Mouse (Mus musculus) forebrain, embryonic 16.5 days (tissue): Measurements from ENCODE around the gene Abat. TPM values are rescaled to one million over a fixed set of nuclear protein-coding genes. Genes with fewer than 3 reads are reported as not detected.

ENCODE experiments used
- ATAC-seq: fragments of 200-750 bp; cut with Nextera tagmentation; 2 replicates; pipeline ENCODE4 v1.8.0; 2017; ENCODE audit warnings: mild to moderate bottlenecking, moderate library complexity
- H3K27ac ChIP-seq: fragments of 300-500 bp; sonication (generic); 2 replicates; pipeline ENCODE4 v1.5.1; 2014; ENCODE audit warnings: low read length, control low read depth
- H3K27me3 ChIP-seq: fragments of 300-500 bp; sonication (generic); replicated peaks from 2 replicates; pipeline ENCODE4 v1.6.1; 2014; ENCODE audit warnings: low read length; ENCODE audit not compliant: control insufficient read depth, insufficient read depth
- H3K36me3 ChIP-seq: fragments of 300-500 bp; sonication (generic); 2 replicates; pipeline ENCODE4 v1.6.1; 2014; ENCODE audit not compliant: control insufficient read depth, insufficient read depth
- H3K4me1 ChIP-seq: fragments of 300-500 bp; sonication (generic); replicated peaks from 2 replicates; pipeline ENCODE4 v1.6.1; 2014; ENCODE audit warnings: low read length; ENCODE audit not compliant: control insufficient read depth, insufficient read depth
- H3K4me2 ChIP-seq: fragments of 300-500 bp; sonication (generic); 2 replicates; pipeline ENCODE4 v1.6.1; 2014; ENCODE audit warnings: mild to moderate bottlenecking, low read length, control low read depth
- H3K4me3 ChIP-seq: fragments of 300-500 bp; sonication (generic); replicated peaks from 2 replicates; pipeline ENCODE4 v1.5.1; 2014; ENCODE audit warnings: mild to moderate bottlenecking, low read length, control low read depth
- H3K9ac ChIP-seq: fragments of 300-500 bp; sonication (generic); replicated peaks from 2 replicates; pipeline ENCODE4 v1.6.1; 2014; ENCODE audit warnings: low read depth, low read length, control low read depth
- H3K9me3 ChIP-seq: fragments of 300-500 bp; sonication (generic); 2 replicates; pipeline ENCODE4 v1.6.1; 2016; ENCODE audit warnings: low read length; ENCODE audit not compliant: control insufficient read depth
- WGBS: fragments of 180-500 bp; shearing (Covaris S2); extraction: QIAGEN DNeasy Blood & Tissue Kit; methylation state at CpG from one replicate; pipeline ENCODE4 v1.1.7; 2014; 5-methylcytosine and 5-hydroxymethylcytosine counted together
- polyA plus RNA-seq: library from polyadenylated mRNA; unstranded; fragments of >200 nt; fragmentation: Nextera tagmentation; extraction: Ambion mirVana; gene quantifications from 2 replicates; pipeline ENCODE4 v1.2.1, GENCODE M21; 2015

Gene Abat
- polyA plus RNA-seq, 1 experiment from 2014 or later, result 58.0 TPM

- Histone ChIP-seq H3K27me3 (no peaks in the 10 kb centered on the region), H3K9me3 (no peaks in the 10 kb centered on the region), H3K9ac (no peak overlapping the region), H3K4me1 (no peaks in the 10 kb centered on the region), H3K4me2 (no peak overlapping the region), H3K36me3 (no peaks in the 10 kb centered on the region), H3K4me3 (no peak overlapping the region), H3K27ac (no peak overlapping the region)
- 58% methylated on average over 2 of the region's 2 CpGs for WGBS
- ATAC-seq, result no peak
Measured at GRCm38 (mm10) chr16:8504271-8504670, 9.0 kb upstream of the Abat start.

- no peak for ATAC-seq
- Histone ChIP-seq H3K4me2 (no peak overlapping the region), H3K36me3 (no peaks in the 10 kb centered on the region), H3K27me3 (no peaks in the 10 kb centered on the region; the same call in 1 of the 2 replicates), H3K9ac (no peak overlapping the region), H3K4me1 (peaks cover 17% of the 10 kb centered on the region), H3K27ac (no peak overlapping the region), H3K9me3 (no peaks in the 10 kb centered on the region), H3K4me3 (no peak overlapping the region)
- 61% methylated on average over 5 of the region's 5 CpGs for WGBS
Measured at GRCm38 (mm10) chr16:8509894-8510293, 3.3 kb upstream of the Abat start.

GRCm38 (mm10) chr16:8512830-8513229, 399 bp upstream of the Abat start:
- WGBS, result 1% methylated on average over 5 of the region's 5 CpGs
- Histone ChIP-seq H3K4me1 (peaks cover 21% of the 10 kb centered on the region), H3K9me3 (no peaks in the 10 kb centered on the region), H3K4me3 (peak overlapping the region; percentile 70), H3K27me3 (peaks cover 3% of the 10 kb centered on the region; the same call in 1 of the 2 replicates), H3K27ac (no peak overlapping the region), H3K4me2 (peak overlapping the region; percentile 71), H3K9ac (peak overlapping the region; percentile 50), H3K36me3 (no peaks in the 10 kb centered on the region)
- ATAC-seq, result no peak

GRCm38 (mm10) chr16:8514180-8514579, 951 bp downstream of the Abat start:
- Histone ChIP-seq H3K27me3 (peaks cover 6% of the 10 kb centered on the region; the same call in 1 of the 2 replicates), H3K4me3 (peak overlapping the region; percentile 70), H3K36me3 (no peaks in the 10 kb centered on the region), H3K27ac (no peak overlapping the region), H3K9me3 (no peaks in the 10 kb centered on the region), H3K9ac (no peak overlapping the region; the same call in 1 of the 2 replicates), H3K4me1 (peaks cover 21% of the 10 kb centered on the region), H3K4me2 (peak overlapping the region; percentile 71)
- 4% methylated on average over 4 of the region's 4 CpGs for WGBS
- ATAC-seq, result no peak

GRCm38 (mm10) chr16:8520525-8520924, 7.3 kb downstream of the Abat start:
- Histone ChIP-seq H3K4me1 (peaks cover 17% of the 10 kb centered on the region), H3K9ac (no peak overlapping the region), H3K27me3 (peaks cover 14% of the 10 kb centered on the region), H3K36me3 (no peaks in the 10 kb centered on the region), H3K4me3 (no peak overlapping the region), H3K4me2 (no peak overlapping the region), H3K9me3 (no peaks in the 10 kb centered on the region), H3K27ac (no peak overlapping the region)
- no peak for ATAC-seq
- 77% methylated on average over 5 of the region's 5 CpGs for WGBS

- Histone ChIP-seq H3K27ac (no peak overlapping the region), H3K9me3 (no peaks in the 10 kb centered on the region), H3K4me1 (peaks cover 17% of the 10 kb centered on the region), H3K4me3 (no peak overlapping the region), H3K9ac (no peak overlapping the region), H3K4me2 (no peak overlapping the region), H3K36me3 (no peaks in the 10 kb centered on the region), H3K27me3 (peaks cover 21% of the 10 kb centered on the region)
- 82% methylated on average over 4 of the region's 4 CpGs for WGBS
- ATAC-seq, result no peak
Measured at GRCm38 (mm10) chr16:8521322-8521721, 8.1 kb downstream of the Abat start.

GRCm38 (mm10) chr16:8523480-8524144, 10.4 kb downstream of the Abat start:
- Histone ChIP-seq H3K9ac (peak overlapping the region; percentile 30; the same call in 1 of the 2 replicates), H3K4me2 (0 out of 2 replicates have a peak overlapping the region, but pooled peaks have one; percentile 12), H3K4me1 (peaks cover 17% of the 10 kb centered on the region), H3K36me3 (no peaks in the 10 kb centered on the region), H3K27ac (peak overlapping the region; percentile 49), H3K27me3 (peaks cover 19% of the 10 kb centered on the region), H3K4me3 (no peak overlapping the region), H3K9me3 (no peaks in the 10 kb centered on the region)
- ATAC-seq, result peak; percentile 94
- 5% methylated on average over 11 of the region's 11 CpGs for WGBS

GRCm38 (mm10) chr16:8524163-8524847, 11.1 kb downstream of the Abat start:
- Histone ChIP-seq H3K36me3 (no peaks in the 10 kb centered on the region), H3K9me3 (no peaks in the 10 kb centered on the region), H3K4me2 (no peak overlapping the region), H3K27me3 (peaks cover 19% of the 10 kb centered on the region), H3K4me3 (no peak overlapping the region), H3K4me1 (peaks cover 17% of the 10 kb centered on the region), H3K27ac (peak overlapping the region; percentile 49), H3K9ac (peak overlapping the region; percentile 30; the same call in 1 of the 2 replicates)
- WGBS, result 45% methylated on average over 16 of the region's 16 CpGs
- ATAC-seq, result peak; percentile 59

- no peak overlapping the region for H3K4me3 ChIP-seq
- no peak overlapping the region for H3K9ac ChIP-seq
- no peaks in the 10 kb centered on the region for H3K36me3 ChIP-seq
- 44% methylated on average over 3 of the region's 3 CpGs for WGBS
- no peak overlapping the region for H3K27ac ChIP-seq
- H3K27me3 ChIP-seq, result peaks cover 21% of the 10 kb centered on the region
- peaks cover 17% of the 10 kb centered on the region for H3K4me1 ChIP-seq
- no peak for ATAC-seq
- no peak overlapping the region for H3K4me2 ChIP-seq
- H3K9me3 ChIP-seq, result no peaks in the 10 kb centered on the region
Measured at GRCm38 (mm10) chr16:8525293-8525692, 12.1 kb downstream of the Abat start.
